Mouse (Mus musculus) small intestine, adult 2 months (tissue): ENCODE measurements around the gene D7Ertd443e. TPM values are rescaled to one million over a fixed set of nuclear protein-coding genes. Genes with fewer than 3 reads are reported as not detected.

Source experiments
- H3K27ac ChIP-seq: fragments of 200-500 bp; 2 replicates; pipeline ENCODE4 v1.5.1; 2012; ENCODE audit warnings: low read depth, low read length, control low read depth, inconsistent platforms; ENCODE audit not compliant: insufficient read depth
- H3K27me3 ChIP-seq: fragments of 200-500 bp; 2 replicates; pipeline ENCODE4 v1.6.1; 2012; ENCODE audit warnings: mild to moderate bottlenecking, moderate library complexity, low read length, inconsistent platforms; ENCODE audit not compliant: control insufficient read depth, insufficient read depth
- H3K36me3 ChIP-seq: fragments of 200-500 bp; 2 replicates; pipeline ENCODE4 v1.6.1; 2012; ENCODE audit warnings: mild to moderate bottlenecking, low read length, control low read depth, inconsistent platforms; ENCODE audit not compliant: control insufficient read depth, insufficient read depth
- H3K4me1 ChIP-seq: fragments of 200-500 bp; 2 replicates; pipeline ENCODE4 v1.6.1; 2012; ENCODE audit warnings: low read length, inconsistent platforms, mixed read lengths; ENCODE audit not compliant: control insufficient read depth, insufficient read depth, insufficient read length
- H3K4me3 ChIP-seq: fragments of 200-500 bp; 2 replicates; pipeline ENCODE4 v1.5.1; 2012; ENCODE audit warnings: low read depth, mild to moderate bottlenecking, control low read depth, inconsistent platforms, low read length, moderate library complexity
- CTCF ChIP-seq: fragments of 200-500 bp; IDR thresholded peaks from 2 replicates; pipeline ENCODE4 v1.5.1; 2012; ENCODE audit warnings: low read depth, mild to moderate bottlenecking, control low read depth, inconsistent platforms, low read length, moderate library complexity, mixed read lengths; ENCODE audit not compliant: insufficient replicate concordance, insufficient read length; ENCODE audit errors: extremely low read depth
- POLR2A ChIP-seq: fragments of 200-500 bp; IDR thresholded peaks from 2 replicates; pipeline ENCODE4 v1.6.1; 2012; ENCODE audit warnings: low read depth, mild to moderate bottlenecking, control low read depth, inconsistent platforms, low read length, moderate library complexity
- WGBS: fragments of 180-500 bp; shearing (Covaris S2); methylation state at CpG from one replicate; pipeline ENCODE4 v1.1.7; 2018; 5-methylcytosine and 5-hydroxymethylcytosine counted together
- polyA plus RNA-seq: library from polyadenylated mRNA; depleted of rRNA; stranded (reverse); fragments of >200 nt; gene quantifications from 2 replicates; pipeline ENCODE4 v1.2.3, GENCODE M21; 2012

The D7Ertd443e gene
- polyA plus RNA-seq, 1 experiment, result not detected

DNA sequence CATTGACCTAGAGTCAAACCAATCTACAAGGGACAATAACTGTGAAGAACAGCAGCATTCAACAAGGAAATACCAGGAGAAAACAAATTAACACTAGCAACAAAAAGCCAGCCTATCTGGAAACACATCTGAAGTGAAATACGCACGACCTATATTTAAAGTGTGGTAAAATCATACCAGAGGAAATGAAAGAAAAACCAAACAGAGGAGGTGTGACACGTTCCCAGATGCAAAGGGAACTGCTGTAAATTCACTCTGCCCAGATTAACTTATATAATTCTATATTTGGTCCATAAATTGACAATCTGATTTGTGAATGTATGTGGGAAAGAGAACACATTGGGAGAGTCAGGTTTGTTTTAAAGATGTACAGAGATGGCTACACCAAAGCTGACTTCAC, 2.7 kb downstream of the D7Ertd443e start:
- WGBS, result 57% methylated on average over 3 of the region's 3 CpGs
- no peak overlapping the region for H3K4me3 ChIP-seq
- TF ChIP-seq POLR2A (no peak), CTCF (no peak)
- H3K27ac ChIP-seq, result no peak overlapping the region
- no peaks in the 10 kb centered on the region for H3K27me3 ChIP-seq
- H3K4me1 ChIP-seq, result no peaks in the 10 kb centered on the region
- no peaks in the 10 kb centered on the region for H3K36me3 ChIP-seq

DNA sequence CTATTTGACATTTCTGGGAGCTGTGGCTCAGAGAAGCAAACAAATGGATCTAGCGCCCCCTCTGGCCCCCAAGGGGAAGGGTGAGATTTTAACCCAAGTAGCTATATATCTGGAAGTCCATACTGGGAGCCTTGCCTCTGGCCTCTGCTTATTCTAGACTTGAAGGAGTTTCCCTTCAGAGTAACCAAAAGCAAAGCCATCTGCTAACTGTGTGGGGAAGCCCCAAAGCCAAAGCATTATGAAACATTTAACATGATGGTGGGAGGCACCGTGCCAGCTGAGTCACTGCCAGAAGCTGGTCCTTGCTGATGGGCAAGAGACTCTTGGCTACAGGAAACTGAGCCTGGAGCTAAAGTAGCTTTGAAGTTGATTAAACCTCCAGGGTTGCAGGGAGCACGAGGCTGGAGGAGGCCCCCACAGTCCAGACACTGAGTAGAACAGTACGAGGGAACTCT, 4.0 kb downstream of the D7Ertd443e start:
- H3K27ac ChIP-seq, result no peak overlapping the region
- H3K36me3 ChIP-seq, result no peaks in the 10 kb centered on the region
- H3K27me3 ChIP-seq, result no peaks in the 10 kb centered on the region
- 20% methylated on average over 4 of the region's 4 CpGs for WGBS
- no peak for TF ChIP-seq CTCF
- no peak for TF ChIP-seq POLR2A
- no peaks in the 10 kb centered on the region for H3K4me1 ChIP-seq
- H3K4me3 ChIP-seq, result no peak overlapping the region

DNA sequence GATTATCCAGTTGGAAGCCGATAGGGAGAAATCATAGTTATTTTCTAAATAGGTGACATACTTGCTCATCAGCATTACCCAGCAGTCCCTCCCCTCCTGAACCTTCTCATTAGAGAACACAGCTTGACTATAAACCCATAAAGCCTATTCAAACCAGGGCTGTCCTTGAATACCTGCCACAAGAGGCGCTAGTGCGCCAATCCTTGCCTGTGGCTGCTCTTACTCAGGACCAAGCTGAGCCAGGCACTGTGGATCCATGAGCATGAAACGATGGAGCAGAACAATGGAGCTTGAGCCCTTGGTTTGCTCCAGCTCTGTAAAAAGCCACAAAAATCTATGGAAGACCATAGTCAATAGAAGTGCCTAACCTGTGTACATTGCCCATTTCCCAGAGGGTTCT, 7.2 kb downstream of the D7Ertd443e start:
- 55% methylated on average over 4 of the region's 4 CpGs for WGBS
- Histone ChIP-seq H3K27ac (no peak overlapping the region), H3K4me1 (no peaks in the 10 kb centered on the region), H3K36me3 (no peaks in the 10 kb centered on the region), H3K4me3 (no peak overlapping the region), H3K27me3 (no peaks in the 10 kb centered on the region)
- peak; percentile 49; the same call in 1 of the 2 replicates for TF ChIP-seq CTCF
- no peak for TF ChIP-seq POLR2A

DNA sequence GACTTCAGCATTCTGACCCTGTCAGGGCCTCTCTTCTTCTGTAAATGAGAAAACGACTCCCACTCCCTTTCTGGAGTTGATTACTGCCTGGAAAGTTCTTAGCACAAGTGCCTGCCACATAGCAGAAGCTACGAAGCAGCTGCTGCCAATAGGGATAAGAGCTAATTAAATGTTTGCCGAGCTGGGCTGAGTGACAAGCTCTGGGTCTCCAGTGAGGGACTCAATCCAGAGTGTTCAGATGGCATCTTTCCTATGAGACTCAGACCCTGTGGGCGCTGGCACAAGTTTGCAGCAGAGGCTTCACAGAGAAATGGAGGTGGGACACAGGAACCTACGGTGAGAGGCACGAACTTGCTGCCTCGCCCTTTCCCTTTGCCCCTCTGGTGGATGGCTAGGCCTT, 8.7 kb downstream of the D7Ertd443e start:
- Histone ChIP-seq H3K36me3 (no peaks in the 10 kb centered on the region), H3K4me1 (no peaks in the 10 kb centered on the region), H3K4me3 (no peak overlapping the region), H3K27me3 (no peaks in the 10 kb centered on the region), H3K27ac (no peak overlapping the region)
- TF ChIP-seq CTCF, result no peak
- no peak for TF ChIP-seq POLR2A
- WGBS, result 60% methylated on average over 7 of the region's 7 CpGs

DNA sequence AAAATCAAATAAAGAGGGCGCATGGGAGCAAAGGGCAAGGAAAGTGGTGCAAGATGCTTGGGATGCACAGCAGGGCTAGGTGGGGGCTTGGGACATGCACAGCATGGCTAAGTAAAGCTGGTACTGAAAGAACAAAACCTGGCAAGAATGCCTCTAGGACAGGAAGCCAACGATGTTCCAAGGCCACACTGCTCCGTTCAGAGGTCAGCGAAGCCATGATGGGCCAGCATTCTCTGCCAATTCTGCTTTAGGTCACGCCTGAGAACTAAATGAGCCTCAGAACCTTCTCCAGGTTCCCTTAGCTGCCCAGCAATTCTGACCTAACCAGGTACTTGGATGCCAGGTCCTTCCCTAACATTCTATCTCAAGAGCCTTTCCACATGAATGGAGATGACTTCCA, 13.2 kb downstream of the D7Ertd443e start:
- Histone ChIP-seq H3K4me3 (no peak overlapping the region), H3K27me3 (no peaks in the 10 kb centered on the region), H3K4me1 (no peaks in the 10 kb centered on the region), H3K27ac (no peak overlapping the region), H3K36me3 (no peaks in the 10 kb centered on the region)
- 65% methylated on average over 5 of the region's 5 CpGs for WGBS
- no peak for TF ChIP-seq CTCF

DNA sequence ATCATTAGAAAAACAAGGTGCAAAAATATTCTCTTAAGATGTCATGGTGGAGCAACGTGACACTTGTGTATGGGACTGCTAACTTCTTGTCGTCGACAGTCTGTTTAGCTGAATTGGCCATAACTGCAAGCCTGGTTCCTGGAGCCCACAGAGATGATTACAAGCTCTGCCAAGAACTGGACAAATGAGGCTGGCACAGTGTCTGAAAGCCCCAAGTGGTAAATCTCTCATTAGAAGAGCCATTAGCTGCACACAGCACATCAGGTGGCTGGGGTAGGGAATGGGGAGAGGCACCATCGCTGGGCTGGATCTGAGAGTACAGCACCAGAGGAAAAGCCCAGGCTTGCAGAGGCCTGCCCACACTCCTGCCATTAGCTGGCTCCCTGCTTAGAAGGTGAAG, 16.2 kb downstream of the D7Ertd443e start:
- TF ChIP-seq POLR2A (no peak), CTCF (no peak)
- no peaks in the 10 kb centered on the region for H3K27me3 ChIP-seq
- 86% methylated on average over 4 of the region's 4 CpGs for WGBS
- no peaks in the 10 kb centered on the region for H3K4me1 ChIP-seq
- no peak overlapping the region for H3K27ac ChIP-seq
- H3K4me3 ChIP-seq, result no peak overlapping the region
- H3K36me3 ChIP-seq, result no peaks in the 10 kb centered on the region

DNA sequence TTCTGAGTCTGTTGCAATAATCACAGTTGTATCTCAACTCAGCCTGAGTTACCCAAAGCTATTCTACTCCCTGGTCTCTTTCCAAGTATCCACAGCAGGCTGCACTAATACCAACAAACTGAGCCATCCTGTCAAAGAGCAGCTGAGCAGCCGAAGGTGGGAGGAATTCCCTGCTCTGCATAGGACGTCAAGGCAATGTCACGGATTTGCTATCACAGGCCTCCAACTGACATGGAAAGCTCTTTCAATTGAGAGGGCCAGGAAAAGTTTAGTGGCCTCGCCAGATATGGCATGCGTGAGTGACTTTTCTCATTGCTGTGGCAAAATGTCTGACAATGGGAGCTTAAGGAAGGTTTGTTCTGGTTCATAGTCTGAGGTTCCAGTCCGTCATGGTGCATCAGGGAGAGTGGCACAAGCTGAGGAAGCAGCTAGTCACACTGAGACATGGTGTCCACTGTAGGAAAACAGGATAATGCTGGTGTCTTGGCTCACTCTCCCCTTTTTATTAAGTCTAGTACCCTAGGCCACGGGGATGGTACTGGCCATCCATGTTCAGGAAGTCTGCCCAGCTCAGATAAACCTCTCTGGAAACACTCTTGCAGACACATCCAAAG, 23.1 kb downstream of the D7Ertd443e start:
- Histone ChIP-seq H3K4me1 (no peaks in the 10 kb centered on the region), H3K36me3 (no peaks in the 10 kb centered on the region), H3K27me3 (no peaks in the 10 kb centered on the region), H3K27ac (no peak overlapping the region), H3K4me3 (no peak overlapping the region)
- TF ChIP-seq CTCF (no peak), POLR2A (no peak)
- 84% methylated on average over 7 of the region's 7 CpGs for WGBS
